Mouse (Mus musculus) ES-Bruce4 (cell line): ENCODE results near the gene Lmo7. TPM values are rescaled to one million over a fixed set of nuclear protein-coding genes. Genes with fewer than 3 reads are reported as not detected.

ENCODE experiments used
- H3K27ac ChIP-seq: 2 replicates; pipeline ENCODE4 v1.5.1; 2012; ENCODE audit warnings: low read length, inconsistent platforms; ENCODE audit not compliant: insufficient read depth
- H3K27me3 ChIP-seq: 2 replicates; pipeline ENCODE4 v1.6.1; 2012; ENCODE audit warnings: mild to moderate bottlenecking, low read length, inconsistent platforms; ENCODE audit not compliant: control insufficient read depth, poor library complexity, insufficient read depth, severe bottlenecking
- H3K36me3 ChIP-seq: 2 replicates; pipeline ENCODE4 v1.6.1; 2012; ENCODE audit warnings: inconsistent platforms, mild to moderate bottlenecking, low read length, moderate library complexity; ENCODE audit not compliant: control insufficient read depth, poor library complexity, insufficient read depth, severe bottlenecking
- H3K4me1 ChIP-seq: one replicate; pipeline ENCODE4 v1.8.1; 2011; ENCODE audit warnings: low read length; ENCODE audit not compliant: control insufficient read depth, insufficient read depth
- H3K4me3 ChIP-seq: 2 replicates; pipeline ENCODE4 v1.5.1; 2011; ENCODE audit warnings: low read depth, mild to moderate bottlenecking, low read length
- H3K9ac ChIP-seq: 2 replicates; pipeline ENCODE4 v1.6.1; 2012; ENCODE audit warnings: low read depth, mild to moderate bottlenecking, inconsistent platforms; ENCODE audit not compliant: poor library complexity, severe bottlenecking
- H3K9me3 ChIP-seq: replicated peaks from 2 replicates; pipeline ENCODE4 v1.6.1; 2012; ENCODE audit warnings: mild to moderate bottlenecking, low read length, inconsistent platforms; ENCODE audit not compliant: control insufficient read depth, poor library complexity, insufficient read depth, severe bottlenecking
- CTCF ChIP-seq: IDR thresholded peaks from one replicate; pipeline ENCODE4 v1.8.1; 2011; ENCODE audit warnings: low read depth, low read length
- EP300 ChIP-seq: IDR thresholded peaks from 2 replicates; pipeline ENCODE4 v1.6.1; 2011; ENCODE audit warnings: low read depth, low read length; ENCODE audit not compliant: insufficient read depth
- POLR2A ChIP-seq: IDR thresholded peaks from one replicate; pipeline ENCODE4 v1.8.1; 2011; ENCODE audit warnings: low read length; ENCODE audit not compliant: insufficient read depth
- polyA plus RNA-seq: library from polyadenylated mRNA; stranded (reverse); fragments of >200 nt; gene quantifications from 2 replicates; pipeline ENCODE4 v1.2.4, GENCODE M21; 2011; ENCODE audit warnings: low read depth; ENCODE audit not compliant: missing spikeins, insufficient read depth, insufficient read length

Lmo7 gene
- polyA plus RNA-seq, 1 experiment = 28.2 TPM

DNA sequence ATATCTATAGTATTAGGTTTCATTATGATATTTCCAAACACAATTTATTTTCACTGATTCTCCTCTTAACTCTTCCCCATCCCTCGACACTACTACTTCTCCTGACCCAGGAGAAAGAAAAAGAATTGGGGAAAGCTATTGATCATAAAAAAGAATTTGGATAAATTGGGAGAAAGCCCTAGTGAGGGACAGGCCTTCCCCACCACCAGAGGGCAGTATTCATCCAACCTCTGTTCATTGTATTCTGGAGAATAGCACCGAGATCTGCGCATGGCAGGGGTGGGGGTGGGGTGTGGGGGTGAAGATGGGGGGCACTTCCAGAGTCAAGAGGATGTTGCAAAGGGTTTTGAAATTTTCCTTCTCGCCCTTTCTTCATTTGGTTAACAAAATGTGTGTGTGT lies 44.9 kb downstream of the Lmo7 start:
- Histone ChIP-seq H3K36me3 (no peaks in the 10 kb centered on the region), H3K4me1 (peaks cover 2% of the 10 kb centered on the region), H3K27me3 (no peaks in the 10 kb centered on the region), H3K4me3 (no peak overlapping the region), H3K9ac (no peak overlapping the region), H3K9me3 (no peaks in the 10 kb centered on the region), H3K27ac (no peak overlapping the region)
- TF ChIP-seq CTCF (peak; percentile 26), EP300 (no peak)

DNA sequence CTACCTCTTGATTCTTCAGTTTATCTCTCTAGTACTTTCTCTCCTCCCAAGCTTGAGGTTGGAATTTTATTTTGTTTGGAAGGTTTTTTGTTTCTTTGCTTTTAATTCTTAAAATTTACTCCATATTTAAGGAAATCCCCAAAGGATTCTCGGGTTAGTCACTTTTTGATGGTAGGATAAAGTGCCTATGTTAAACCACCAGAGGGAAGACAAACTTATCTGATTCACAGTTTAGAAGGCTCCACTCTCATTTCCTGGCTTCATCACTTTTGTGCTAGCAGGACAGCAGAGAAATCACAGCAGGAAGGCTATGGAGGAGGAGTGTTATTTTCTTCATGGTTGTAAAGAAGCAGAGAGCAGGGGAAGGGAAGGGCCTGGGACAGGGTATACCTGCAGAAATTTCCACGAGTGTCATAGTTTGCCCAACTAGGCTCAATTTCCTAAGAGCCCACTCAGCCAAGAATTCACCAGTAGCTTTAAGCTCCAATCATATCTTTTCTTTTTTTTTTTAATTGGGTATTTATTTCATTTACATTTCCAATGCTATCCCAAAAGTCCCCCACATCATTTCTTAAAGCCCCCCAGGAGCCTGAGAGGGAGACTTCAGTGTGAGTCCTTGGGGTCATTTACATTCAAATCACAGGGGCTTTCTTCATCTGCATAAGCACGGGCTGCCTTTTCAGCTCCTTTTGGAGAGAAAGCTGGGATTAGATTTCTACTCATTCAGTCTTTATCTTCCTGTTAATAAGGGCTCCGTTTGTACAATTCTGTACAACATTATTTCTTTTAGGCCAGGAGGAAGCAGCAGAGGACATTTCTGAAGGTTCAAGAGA lies 46.8 kb downstream of the Lmo7 start:
- H3K4me1 ChIP-seq = peaks cover 10% of the 10 kb centered on the region
- H3K36me3 ChIP-seq = no peaks in the 10 kb centered on the region
- TF ChIP-seq POLR2A = no peak
- no peak for TF ChIP-seq CTCF
- TF ChIP-seq EP300 = no peak
- no peaks in the 10 kb centered on the region for H3K9me3 ChIP-seq
- H3K27ac ChIP-seq = peak overlapping the region; percentile 93
- no peaks in the 10 kb centered on the region for H3K27me3 ChIP-seq
- no peak overlapping the region for H3K9ac ChIP-seq
- H3K4me3 ChIP-seq = no peak overlapping the region

- Histone ChIP-seq H3K27ac (peak overlapping the region; percentile 93), H3K9ac (no peak overlapping the region), H3K4me3 (no peak overlapping the region), H3K9me3 (no peaks in the 10 kb centered on the region), H3K4me1 (peaks cover 10% of the 10 kb centered on the region), H3K27me3 (no peaks in the 10 kb centered on the region), H3K36me3 (no peaks in the 10 kb centered on the region)
- TF ChIP-seq EP300 = 0 out of 2 replicates have a peak, but pooled peaks have one; percentile 8
- TF ChIP-seq POLR2A = no peak
Observed at GRCm38 (mm10) chr14:101777129-101777493, 47.4 kb downstream of the Lmo7 start.

- Histone ChIP-seq H3K36me3 (no peaks in the 10 kb centered on the region), H3K27me3 (no peaks in the 10 kb centered on the region), H3K9ac (no peak overlapping the region), H3K27ac (no peak overlapping the region), H3K9me3 (no peaks in the 10 kb centered on the region), H3K4me1 (peaks cover 10% of the 10 kb centered on the region), H3K4me3 (no peak overlapping the region)
- TF ChIP-seq POLR2A (no peak), CTCF (no peak), EP300 (no peak)
Observed at GRCm38 (mm10) chr14:101778426-101778825, 48.7 kb downstream of the Lmo7 start.

DNA sequence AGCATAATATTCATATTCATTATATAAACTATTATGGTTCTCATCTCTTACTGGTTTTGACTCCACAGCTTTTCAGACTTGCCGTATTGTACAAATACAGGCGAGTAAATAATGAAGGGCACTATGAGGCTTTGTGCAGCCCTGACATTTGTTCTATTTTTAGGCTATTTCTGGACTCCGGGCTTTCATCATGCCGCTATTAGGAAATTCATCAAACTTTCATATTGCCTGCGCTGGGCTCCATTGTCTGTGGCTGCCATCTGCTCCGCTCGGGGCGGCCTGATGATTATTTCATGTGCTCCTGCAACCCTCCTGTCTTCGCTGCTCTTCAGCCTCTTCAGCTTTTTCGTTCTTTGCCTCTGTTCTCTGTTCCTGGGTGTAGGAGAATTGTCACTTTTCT lies 50.3 kb downstream of the Lmo7 start:
- H3K4me3 ChIP-seq = no peak overlapping the region
- no peaks in the 10 kb centered on the region for H3K9me3 ChIP-seq
- no peak overlapping the region for H3K27ac ChIP-seq
- H3K4me1 ChIP-seq = peaks cover 10% of the 10 kb centered on the region
- H3K27me3 ChIP-seq = no peaks in the 10 kb centered on the region
- H3K36me3 ChIP-seq = no peaks in the 10 kb centered on the region
- TF ChIP-seq CTCF (no peak), POLR2A (no peak), EP300 (no peak)
- no peak overlapping the region for H3K9ac ChIP-seq

- H3K4me3 ChIP-seq = no peak overlapping the region
- H3K27ac ChIP-seq = peak overlapping the region; percentile 31; the same call in 1 of the 2 replicates
- TF ChIP-seq CTCF = no peak
- TF ChIP-seq EP300 = 0 out of 2 replicates have a peak, but pooled peaks have one; percentile 14
- TF ChIP-seq POLR2A = no peak
- no peak overlapping the region for H3K9ac ChIP-seq
- no peaks in the 10 kb centered on the region for H3K36me3 ChIP-seq
- no peaks in the 10 kb centered on the region for H3K27me3 ChIP-seq
- no peaks in the 10 kb centered on the region for H3K9me3 ChIP-seq
- peaks cover 10% of the 10 kb centered on the region for H3K4me1 ChIP-seq
Observed at GRCm38 (mm10) chr14:101781219-101781618, 51.5 kb downstream of the Lmo7 start.
